Mouse (Mus musculus): ENCODE measurements around the gene Gm49321.

DNA sequence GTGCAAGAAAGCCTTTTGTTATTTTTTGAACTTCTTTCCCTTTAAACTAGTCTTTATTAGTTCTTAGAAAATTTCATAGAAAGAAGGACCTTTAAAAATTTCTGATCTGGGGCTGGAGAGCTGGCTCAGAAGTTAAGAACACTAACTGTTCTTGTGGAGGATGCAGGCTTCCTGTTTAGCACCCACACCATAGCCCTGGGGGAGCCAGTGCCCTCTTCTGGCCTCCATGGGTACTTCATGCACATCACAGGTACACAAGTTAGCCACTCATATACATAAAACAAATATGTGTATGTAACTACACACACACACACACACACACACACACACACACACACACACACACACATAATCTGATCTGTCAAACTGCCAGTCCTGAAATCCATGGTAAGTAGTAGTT is 52.1 kb downstream of the Gm49321 start:
- TF ChIP-seq CTCF (IDR thresholded peaks at IDR 0.05; ENCODE audit: low read depth, low read length) (peak; percentile 69), EP300 (IDR thresholded peaks at IDR 0.05; ENCODE audit: insufficient read depth, low read depth, low read length) (no peak), POLR2A (IDR thresholded peaks at IDR 0.05; ENCODE audit: insufficient read depth, low read length) (no peak)

Data from ES-Bruce4 (cell line).